Mouse (Mus musculus) layer of hippocampus, adult 18-20 months (tissue): Measurements from ENCODE around the gene Kif19a. TPM values are rescaled to one million over a fixed set of nuclear protein-coding genes. Genes with fewer than 3 reads are reported as not detected.

Experiments
- DNase-seq, 2 experiments: peaks; one replicate each; pipeline ENCODE4 v3.0.0; 2022; ENCODE audit warnings: low spot score in 2 of 2
- total RNA-seq, 2 experiments: library from RNA; stranded (reverse); gene quantifications; 2 replicates each; pipeline ENCODE4 v1.2.3; 2021

Gene Kif19a
- total RNA-seq, 2 experiments from 2014 or later: 3.0 to 3.1 TPM

GRCm38 (mm10) chr11:114802540-114803267, 37.5 kb downstream of the Kif19a start:
- DNase-seq: no peak

GRCm38 (mm10) chr11:114803990-114804389, 38.8 kb downstream of the Kif19a start:
- no peak for DNase-seq

- DNase-seq: no peak
Measured at GRCm38 (mm10) chr11:114807025-114807424, 41.8 kb downstream of the Kif19a start.

DNA sequence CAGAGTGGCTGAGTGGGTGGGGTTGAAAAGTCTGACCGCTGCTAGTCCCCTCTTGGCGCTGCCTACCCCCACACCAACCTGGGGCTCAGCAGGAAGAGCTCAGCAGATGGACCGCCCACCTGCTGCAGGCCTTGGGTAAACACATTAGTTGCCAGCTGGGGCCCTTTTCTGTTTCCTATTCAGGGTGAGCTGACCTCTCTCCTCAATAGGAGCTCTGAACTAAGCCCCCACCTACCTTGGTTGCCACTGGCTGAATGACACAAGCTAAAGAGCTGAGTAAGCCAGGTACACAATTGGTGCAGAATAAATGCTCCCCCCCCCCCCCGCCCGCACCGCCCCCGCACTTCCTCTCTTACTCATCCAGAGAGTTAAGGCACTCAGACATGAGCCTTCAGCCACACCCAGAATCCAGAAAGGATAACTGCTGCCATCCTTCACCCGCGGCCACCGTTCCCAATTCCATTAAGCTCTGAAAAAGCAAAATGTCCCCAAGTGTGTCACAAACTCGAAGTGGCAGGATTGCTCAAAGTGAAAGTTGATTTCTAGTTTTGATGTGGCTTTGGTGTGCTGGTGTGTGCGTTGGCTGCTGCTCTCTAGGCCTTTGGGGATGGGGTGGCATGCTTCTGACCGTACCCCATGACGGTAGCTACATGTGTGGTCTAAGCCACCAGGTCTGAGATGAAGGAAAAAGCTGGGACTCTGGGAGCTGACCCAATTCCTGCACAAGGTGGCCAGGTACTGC, 42.7 kb downstream of the Kif19a start:
- DNase-seq: no peak

DNA sequence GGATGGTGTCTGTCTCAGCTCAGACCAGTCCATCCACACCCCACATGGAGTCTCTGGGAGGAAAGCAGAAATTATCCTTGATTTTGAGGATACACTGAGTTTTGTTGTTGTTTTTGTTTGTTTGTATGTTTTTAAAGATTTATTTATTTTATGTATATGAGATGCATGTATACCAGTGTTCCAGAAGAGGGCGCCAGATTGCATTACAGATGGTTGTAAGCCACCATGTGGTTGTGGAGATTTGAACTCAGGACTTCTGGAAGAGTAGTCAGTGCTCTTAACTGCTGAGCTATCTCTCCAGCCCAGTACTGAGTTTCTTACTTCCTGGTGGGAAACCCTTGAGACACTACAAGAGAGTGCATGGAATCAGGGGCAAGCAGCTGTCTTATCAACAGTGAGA, 44.2 kb downstream of the Kif19a start:
- DNase-seq: no peak

GRCm38 (mm10) chr11:114810344-114810743, 45.2 kb downstream of the Kif19a start:
- DNase-seq: no peak

- DNase-seq: peak; percentile 81 to 95
Measured at GRCm38 (mm10) chr11:114812731-114813240, 47.6 kb downstream of the Kif19a start.

GRCm38 (mm10) chr11:114814873-114815592, 49.8 kb downstream of the Kif19a start:
- DNase-seq: no peak

DNA sequence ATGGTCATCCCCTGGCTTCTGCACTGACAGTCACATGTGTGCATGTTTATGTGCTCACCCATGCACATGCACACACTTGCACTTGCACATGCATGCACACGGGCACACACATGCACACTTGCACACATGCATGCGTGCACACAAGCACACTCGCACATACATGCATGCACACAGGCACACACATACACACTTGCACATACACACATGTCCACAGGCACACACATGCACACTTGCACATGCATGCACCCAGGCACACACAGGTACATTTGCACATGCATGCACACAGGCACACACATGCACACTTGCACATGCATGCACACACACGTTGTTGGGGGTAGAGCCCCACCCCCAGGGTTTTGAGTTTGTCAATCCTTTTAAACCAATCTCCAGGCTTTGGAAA, 51.7 kb downstream of the Kif19a start:
- DNase-seq: no peak

DNA sequence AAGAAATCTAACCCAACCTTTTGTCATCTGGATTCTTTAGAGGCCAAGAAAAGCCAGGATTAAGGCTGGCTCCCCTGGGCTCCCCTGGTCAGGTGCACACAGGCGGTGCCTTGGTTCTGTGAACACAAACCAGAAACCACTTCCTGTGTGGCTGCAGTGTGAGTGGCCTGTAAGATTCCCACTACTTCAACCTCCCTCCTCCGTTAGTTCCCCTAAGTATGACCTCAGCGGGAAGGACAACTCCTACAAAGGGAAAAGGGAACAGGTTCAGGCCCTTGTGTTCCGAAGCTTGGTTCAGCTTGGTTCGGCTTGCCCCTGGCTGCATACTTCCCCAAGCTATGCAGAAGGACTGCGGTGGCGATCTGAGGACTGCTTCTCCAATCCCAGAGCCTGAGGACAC, 53.0 kb downstream of the Kif19a start:
- no peak for DNase-seq

- no peak for DNase-seq
Measured at GRCm38 (mm10) chr11:114819110-114819509, 53.9 kb downstream of the Kif19a start.

- no peak for DNase-seq
Measured at GRCm38 (mm10) chr11:114820444-114820843, 55.3 kb downstream of the Kif19a start.

- no peak for DNase-seq
Measured at GRCm38 (mm10) chr11:114821325-114821724, 56.1 kb downstream of the Kif19a start.

GRCm38 (mm10) chr11:114822727-114823126, 57.5 kb downstream of the Kif19a start:
- DNase-seq: peak; percentile 82 to 92

- no peak for DNase-seq
Measured at GRCm38 (mm10) chr11:114823199-114823725, 58.1 kb downstream of the Kif19a start.

DNA sequence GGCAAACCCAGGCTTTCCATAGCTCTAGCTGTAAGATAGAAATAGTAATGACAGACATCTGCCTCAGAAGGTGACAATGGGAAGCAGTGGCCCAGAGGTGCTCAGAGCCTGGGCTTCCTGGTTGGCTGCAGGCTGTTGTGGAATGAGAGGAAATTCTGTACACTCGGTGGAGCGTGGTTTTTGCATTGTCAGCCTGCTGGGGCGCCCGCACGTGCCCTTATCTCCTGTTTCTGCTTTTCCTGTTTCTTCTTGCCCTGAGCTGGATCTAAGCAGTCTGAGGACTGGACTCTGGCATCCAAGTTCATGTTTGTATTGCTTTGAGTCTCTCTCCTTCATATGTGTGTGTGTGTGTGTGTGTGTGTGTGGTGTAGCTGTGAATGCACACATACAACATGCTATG, 61.5 kb downstream of the Kif19a start:
- no peak for DNase-seq

- DNase-seq: no peak
Measured at GRCm38 (mm10) chr11:114829499-114830432, 64.6 kb downstream of the Kif19a start.

DNA sequence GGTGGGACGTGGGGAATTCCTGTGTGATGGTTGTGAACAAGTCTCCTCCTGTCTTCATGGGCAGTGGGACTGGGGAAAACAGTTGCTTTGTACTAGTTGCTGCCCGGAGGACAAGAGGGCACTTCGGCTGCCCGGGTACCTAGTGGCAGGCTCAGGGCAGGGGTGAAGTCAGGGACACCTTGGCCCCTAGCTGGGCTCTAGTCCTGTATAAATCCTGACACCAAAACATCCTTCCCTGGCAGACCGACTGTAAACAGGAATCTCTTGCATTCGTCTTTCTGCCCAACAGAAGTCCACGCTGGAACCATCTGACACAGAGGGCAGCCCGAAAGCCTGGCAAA, 65.2 kb downstream of the Kif19a start:
- no peak for DNase-seq

DNA sequence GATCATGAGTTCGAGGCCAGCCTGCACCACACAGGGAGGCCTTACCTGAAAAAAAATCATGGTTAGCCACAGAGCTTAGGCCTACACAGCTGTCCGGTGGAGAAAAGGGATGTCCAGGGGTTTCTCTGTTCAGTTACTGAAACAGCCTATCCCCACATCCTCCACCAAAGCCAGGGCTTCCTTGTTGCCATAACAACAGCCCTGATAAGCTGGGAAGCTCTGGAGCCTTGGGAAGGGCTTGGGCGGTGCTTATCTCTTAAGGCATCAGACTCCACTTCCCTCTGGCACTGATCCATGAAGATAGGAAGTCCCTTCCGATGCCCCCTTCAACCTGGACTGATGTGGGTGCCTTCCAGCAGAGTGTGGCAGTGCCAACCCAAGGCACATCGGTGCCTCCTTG, 68.0 kb downstream of the Kif19a start:
- DNase-seq: no peak
